Mouse (Mus musculus) embryonic facial prominence, embryonic 12.5 days (tissue): ENCODE measurements around the gene Ube2d3. TPM values are rescaled to one million over a fixed set of nuclear protein-coding genes. Genes with fewer than 3 reads are reported as not detected.
"Not testable (repeated sequence)": the region's sequence is repeated elsewhere in the genome, so short reads cannot be mapped to it uniquely, and the experiment has no call there.

Experiments used
- ATAC-seq: fragments of 200-750 bp; cut with Nextera tagmentation; 2 replicates; pipeline ENCODE4 v1.8.0; 2017; ENCODE audit not compliant: insufficient number of reproducible peaks, insufficient read depth, low FRiP score, low TSS enrichment
- H3K27ac ChIP-seq: fragments of 300-500 bp; sonication (generic); 2 replicates; pipeline ENCODE4 v1.5.1; 2016; ENCODE audit warnings: mild to moderate bottlenecking
- H3K27me3 ChIP-seq: fragments of 300-500 bp; sonication (generic); 2 replicates; pipeline ENCODE4 v1.6.1; 2016; ENCODE audit warnings: mild to moderate bottlenecking, moderate library complexity
- H3K36me3 ChIP-seq: fragments of 300-500 bp; sonication (generic); 2 replicates; pipeline ENCODE4 v1.6.1; 2016; ENCODE audit warnings: mild to moderate bottlenecking
- H3K4me1 ChIP-seq: fragments of 300-500 bp; sonication (generic); 2 replicates; pipeline ENCODE4 v1.6.1; 2016
- H3K4me2 ChIP-seq: fragments of 300-500 bp; sonication (generic); replicated peaks from 2 replicates; pipeline ENCODE4 v1.6.1; 2016; ENCODE audit warnings: mild to moderate bottlenecking, moderate library complexity
- H3K4me3 ChIP-seq: fragments of 300-500 bp; sonication (generic); 2 replicates; pipeline ENCODE4 v1.5.1; 2016; ENCODE audit warnings: mild to moderate bottlenecking
- H3K9ac ChIP-seq: fragments of 300-500 bp; sonication (generic); 2 replicates; pipeline ENCODE4 v1.6.1; 2016; ENCODE audit warnings: mild to moderate bottlenecking, moderate library complexity
- H3K9me3 ChIP-seq: fragments of 300-500 bp; sonication (generic); 2 replicates; pipeline ENCODE4 v1.6.1; 2016; ENCODE audit warnings: mild to moderate bottlenecking, moderate library complexity
- WGBS: fragments of 180-500 bp; shearing (Covaris S2); methylation state at CpG from one replicate; pipeline ENCODE4 v1.1.7; 2016; 5-methylcytosine and 5-hydroxymethylcytosine counted together
- polyA plus RNA-seq: library from polyadenylated mRNA; unstranded; fragments of >200 nt; fragmentation: Nextera tagmentation; extraction: Ambion mirVana; gene quantifications from 2 replicates; pipeline ENCODE4 v1.2.1, GENCODE M21; 2016

Ube2d3 gene
- polyA plus RNA-seq, 1 experiment from 2014 or later: 505 TPM

- not testable (repeated sequence) for H3K36me3 ChIP-seq, ATAC-seq, H3K9ac ChIP-seq, H3K9me3 ChIP-seq, H3K4me2 ChIP-seq, H3K4me3 ChIP-seq, H3K27me3 ChIP-seq, H3K27ac ChIP-seq, H3K4me1 ChIP-seq
- WGBS: 89% methylated on average over 4 of the region's 4 CpGs
Observed at GRCm38 (mm10) chr3:135497956-135498355, 60.0 kb downstream of the Ube2d3 start.

- 83% methylated on average over 5 of the region's 5 CpGs for WGBS
Observed at GRCm38 (mm10) chr3:135498891-135499290, 60.9 kb downstream of the Ube2d3 start.

GRCm38 (mm10) chr3:135503160-135503559 is 65.2 kb downstream of the Ube2d3 start:
- WGBS: 88% methylated on average over 5 of the region's 5 CpGs
- no peak for ATAC-seq
- Histone ChIP-seq H3K36me3 (no peaks in the 10 kb centered on the region), H3K27ac (no peak overlapping the region), H3K27me3 (no peaks in the 10 kb centered on the region), H3K9me3 (no peaks in the 10 kb centered on the region), H3K9ac (no peak overlapping the region), H3K4me3 (no peak overlapping the region), H3K4me1 (no peaks in the 10 kb centered on the region), H3K4me2 (no peak overlapping the region)

More at GRCm38 (mm10) chr3:135498891-135499290, 60.9 kb downstream of the Ube2d3 start:
- Histone ChIP-seq H3K4me2 (no peak overlapping the region), H3K4me1 (no peaks in the 10 kb centered on the region), H3K9ac (no peak overlapping the region), H3K9me3 (no peaks in the 10 kb centered on the region), H3K27ac (no peak overlapping the region), H3K27me3 (no peaks in the 10 kb centered on the region), H3K4me3 (no peak overlapping the region), H3K36me3 (no peaks in the 10 kb centered on the region)
- ATAC-seq: no peak

- no peaks in the 10 kb centered on the region for H3K9me3 ChIP-seq
- no peak overlapping the region for H3K4me2 ChIP-seq
- no peak overlapping the region for H3K27ac ChIP-seq
- no peaks in the 10 kb centered on the region for H3K27me3 ChIP-seq
- no peak for ATAC-seq
- H3K4me3 ChIP-seq: no peak overlapping the region
- 62% methylated on average over 10 of the region's 10 CpGs for WGBS
- no peaks in the 10 kb centered on the region for H3K4me1 ChIP-seq
- H3K36me3 ChIP-seq: no peaks in the 10 kb centered on the region
- H3K9ac ChIP-seq: no peak overlapping the region
Observed at GRCm38 (mm10) chr3:135505369-135505909, 67.5 kb downstream of the Ube2d3 start.

- 78% methylated on average over 13 of the region's 13 CpGs for WGBS
- no peaks in the 10 kb centered on the region for H3K4me1 ChIP-seq
- no peak overlapping the region for H3K9ac ChIP-seq
- ATAC-seq: no peak
- no peak overlapping the region for H3K4me2 ChIP-seq
- H3K4me3 ChIP-seq: no peak overlapping the region
- no peaks in the 10 kb centered on the region for H3K36me3 ChIP-seq
- H3K9me3 ChIP-seq: no peaks in the 10 kb centered on the region
- H3K27ac ChIP-seq: no peak overlapping the region
- H3K27me3 ChIP-seq: no peaks in the 10 kb centered on the region
Observed at GRCm38 (mm10) chr3:135505916-135506482, 68.0 kb downstream of the Ube2d3 start.

GRCm38 (mm10) chr3:135507506-135507905 is 69.6 kb downstream of the Ube2d3 start:
- Histone ChIP-seq H3K27me3 (no peaks in the 10 kb centered on the region), H3K27ac (no peak overlapping the region), H3K4me3 (no peak overlapping the region), H3K9me3 (no peaks in the 10 kb centered on the region), H3K4me1 (no peaks in the 10 kb centered on the region), H3K9ac (no peak overlapping the region), H3K36me3 (no peaks in the 10 kb centered on the region), H3K4me2 (no peak overlapping the region)
- ATAC-seq: no peak
- 88% methylated on average over 7 of the region's 7 CpGs for WGBS

- Histone ChIP-seq H3K4me2 (no peak overlapping the region), H3K4me1 (no peaks in the 10 kb centered on the region), H3K27me3 (no peaks in the 10 kb centered on the region), H3K4me3 (no peak overlapping the region), H3K9ac (no peak overlapping the region), H3K9me3 (no peaks in the 10 kb centered on the region), H3K36me3 (no peaks in the 10 kb centered on the region), H3K27ac (no peak overlapping the region)
- 92% methylated on average over 1 of the region's 1 CpGs for WGBS
- ATAC-seq: no peak
Observed at GRCm38 (mm10) chr3:135508191-135508590, 70.2 kb downstream of the Ube2d3 start.

- no peaks in the 10 kb centered on the region for H3K36me3 ChIP-seq
- H3K9ac ChIP-seq: no peak overlapping the region
- ATAC-seq: no peak
- no peaks in the 10 kb centered on the region for H3K27me3 ChIP-seq
- H3K4me2 ChIP-seq: no peak overlapping the region
- H3K4me1 ChIP-seq: no peaks in the 10 kb centered on the region
- H3K9me3 ChIP-seq: no peaks in the 10 kb centered on the region
- WGBS: 85% methylated on average over 3 of the region's 3 CpGs
- H3K4me3 ChIP-seq: no peak overlapping the region
- no peak overlapping the region for H3K27ac ChIP-seq
Observed at GRCm38 (mm10) chr3:135510372-135510771, 72.4 kb downstream of the Ube2d3 start.

- no peak overlapping the region for H3K9ac ChIP-seq
- no peaks in the 10 kb centered on the region for H3K4me1 ChIP-seq
- no peak overlapping the region for H3K27ac ChIP-seq
- no peak overlapping the region for H3K4me3 ChIP-seq
- whole genome bisulfite sequencing: 44% methylated on average over 11 of the region's 11 CpGs
- H3K9me3 ChIP-seq: no peaks in the 10 kb centered on the region
- no peaks in the 10 kb centered on the region for H3K27me3 ChIP-seq
- ATAC-seq: no peak
- no peak overlapping the region for H3K4me2 ChIP-seq
- no peaks in the 10 kb centered on the region for H3K36me3 ChIP-seq
Observed at GRCm38 (mm10) chr3:135511683-135512082, 73.7 kb downstream of the Ube2d3 start.

- Histone ChIP-seq H3K36me3 (no peaks in the 10 kb centered on the region), H3K4me2 (0 out of 2 replicates have a peak overlapping the region, but pooled peaks have one; percentile 3), H3K9ac (no peak overlapping the region), H3K9me3 (no peaks in the 10 kb centered on the region), H3K27ac (no peak overlapping the region), H3K4me1 (no peaks in the 10 kb centered on the region), H3K4me3 (no peak overlapping the region), H3K27me3 (no peaks in the 10 kb centered on the region)
- 0 out of 2 replicates have a peak, but pooled peaks have one; percentile 41 for ATAC-seq
- WGBS: 50% methylated on average over 11 of the region's 11 CpGs
Observed at GRCm38 (mm10) chr3:135513270-135513669, 75.3 kb downstream of the Ube2d3 start.

- WGBS: 83% methylated on average over 14 of the region's 14 CpGs
- Histone ChIP-seq H3K9me3 (no peaks in the 10 kb centered on the region), H3K27ac (no peak overlapping the region), H3K27me3 (no peaks in the 10 kb centered on the region), H3K9ac (no peak overlapping the region), H3K4me1 (no peaks in the 10 kb centered on the region), H3K4me3 (no peak overlapping the region), H3K4me2 (no peak overlapping the region), H3K36me3 (no peaks in the 10 kb centered on the region)
- no peak for ATAC-seq
Observed at GRCm38 (mm10) chr3:135513800-135514425, 76.0 kb downstream of the Ube2d3 start.

GRCm38 (mm10) chr3:135515246-135515645 is 77.3 kb downstream of the Ube2d3 start:
- WGBS: 88% methylated on average over 5 of the region's 5 CpGs
- H3K4me1 ChIP-seq: no peaks in the 10 kb centered on the region
- H3K4me3 ChIP-seq: no peak overlapping the region
- no peak overlapping the region for H3K4me2 ChIP-seq
- H3K36me3 ChIP-seq: no peaks in the 10 kb centered on the region
- no peaks in the 10 kb centered on the region for H3K9me3 ChIP-seq
- no peak for ATAC-seq
- H3K27me3 ChIP-seq: no peaks in the 10 kb centered on the region
- H3K9ac ChIP-seq: no peak overlapping the region
- H3K27ac ChIP-seq: no peak overlapping the region
